Mouse (Mus musculus) ES-Bruce4 (cell line): ENCODE results near the gene Atp5c1.

ENCODE experiments used
- EP300 ChIP-seq: IDR thresholded peaks from 2 replicates; pipeline ENCODE4 v1.6.1; 2011; ENCODE audit warnings: low read depth, low read length; ENCODE audit not compliant: insufficient read depth
- POLR2A ChIP-seq: IDR thresholded peaks from one replicate; pipeline ENCODE4 v1.8.1; 2011; ENCODE audit warnings: low read length; ENCODE audit not compliant: insufficient read depth

DNA sequence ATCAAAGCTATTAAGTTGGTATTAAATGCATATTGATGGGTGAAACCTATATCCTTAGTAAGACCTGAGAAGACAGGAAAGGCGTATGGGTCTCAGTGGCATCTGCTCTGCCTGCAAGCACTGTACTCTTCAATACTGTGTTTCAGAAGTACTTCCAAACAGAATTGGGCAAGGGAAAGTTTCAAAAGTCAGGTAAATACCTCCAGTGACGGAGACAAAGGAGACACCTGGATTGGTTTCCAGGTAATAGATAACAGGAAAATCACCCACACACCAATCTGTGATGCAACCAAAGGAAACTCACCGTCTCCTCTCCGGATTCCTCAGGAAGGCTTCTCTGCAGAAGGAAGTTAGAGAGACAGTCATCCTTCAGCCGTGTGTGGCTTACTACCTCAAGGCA is 47.2 kb upstream of the Atp5c1 start:
- TF ChIP-seq EP300 (no peak), POLR2A (no peak)
